Mouse (Mus musculus) testis, adult 2 months (tissue): ENCODE data around the gene Foxp1.

Source experiments
- CTCF ChIP-seq: fragments of 200-500 bp; IDR thresholded peaks from 2 replicates; pipeline ENCODE4 v1.5.1; 2012; ENCODE audit warnings: low read depth, mild to moderate bottlenecking, inconsistent platforms, low read length, moderate library complexity; ENCODE audit not compliant: control insufficient read depth, insufficient read depth, insufficient replicate concordance
- POLR2A ChIP-seq: fragments of 200-500 bp; IDR thresholded peaks from 2 replicates; pipeline ENCODE4 v1.6.1; 2012; ENCODE audit warnings: low read depth, mild to moderate bottlenecking, inconsistent platforms, low read length, moderate library complexity; ENCODE audit not compliant: control insufficient read depth

GRCm38 (mm10) chr6:99466354-99466753 is 56.2 kb downstream of the Foxp1 start:
- TF ChIP-seq CTCF (no peak), POLR2A (no peak)
